Mouse (Mus musculus): ENCODE results near the gene Hba-a1. TPM values are rescaled to one million over a fixed set of nuclear protein-coding genes. Genes with fewer than 3 reads are reported as not detected.

The Hba-a1 gene
- polyA plus RNA-seq, 1 experiment from 2014 or later, result 405 TPM

- no peak overlapping the region for H3K27ac ChIP-seq (ENCODE audit: low read depth, low read length)
- no peak for ATAC-seq
- H3K9ac ChIP-seq (ENCODE audit: low read depth, low read length), result no peak overlapping the region
- no peaks in the 10 kb centered on the region for H3K27me3 ChIP-seq (replicated peaks; ENCODE audit: control insufficient read depth, insufficient read depth, low read length)
- no peaks in the 10 kb centered on the region for H3K9me3 ChIP-seq (ENCODE audit: control insufficient read depth)
- no peak overlapping the region for H3K4me3 ChIP-seq (ENCODE audit: low read depth, low read length)
- H3K36me3 ChIP-seq (ENCODE audit: control insufficient read depth, insufficient read depth), result peaks cover 42% of the 10 kb centered on the region
- WGBS, result 87% methylated on average over 3 of the region's 3 CpGs
- no peak overlapping the region for H3K4me2 ChIP-seq (replicated peaks; ENCODE audit: low read depth)
- TF ChIP-seq CTCF (IDR thresholded peaks at IDR 0.05; ENCODE audit: low read depth), result no peak
- H3K4me1 ChIP-seq (replicated peaks; ENCODE audit: control insufficient read depth, insufficient read depth, low read length), result 0 out of 2 replicates have a peak, but pooled peaks cover 2% of the 10 kb centered on the region
Measured at GRCm38 (mm10) chr11:32237411-32237795, 45.9 kb upstream of the Hba-a1 start.

GRCm38 (mm10) chr11:32238093-32238860, 45.0 kb upstream of the Hba-a1 start:
- H3K4me1 ChIP-seq (replicated peaks; ENCODE audit: control insufficient read depth, insufficient read depth, low read length), result peaks cover 2% of the 10 kb centered on the region; the same call in 1 of the 2 replicates
- no peak overlapping the region for H3K4me3 ChIP-seq (ENCODE audit: low read depth, low read length)
- peaks cover 48% of the 10 kb centered on the region for H3K36me3 ChIP-seq (ENCODE audit: control insufficient read depth, insufficient read depth)
- no peaks in the 10 kb centered on the region for H3K9me3 ChIP-seq (ENCODE audit: control insufficient read depth)
- TF ChIP-seq CTCF (IDR thresholded peaks at IDR 0.05; ENCODE audit: low read depth), result peak; percentile 99
- no peak overlapping the region for H3K27ac ChIP-seq (ENCODE audit: low read depth, low read length)
- H3K9ac ChIP-seq (ENCODE audit: low read depth, low read length), result no peak overlapping the region
- no peaks in the 10 kb centered on the region for H3K27me3 ChIP-seq (replicated peaks; ENCODE audit: control insufficient read depth, insufficient read depth, low read length)
- ATAC-seq, result peak; percentile 46; the same call in 1 of the 2 replicates
- WGBS, result 62% methylated on average over 5 of the region's 5 CpGs
- no peak overlapping the region for H3K4me2 ChIP-seq (replicated peaks; ENCODE audit: low read depth)

DNA sequence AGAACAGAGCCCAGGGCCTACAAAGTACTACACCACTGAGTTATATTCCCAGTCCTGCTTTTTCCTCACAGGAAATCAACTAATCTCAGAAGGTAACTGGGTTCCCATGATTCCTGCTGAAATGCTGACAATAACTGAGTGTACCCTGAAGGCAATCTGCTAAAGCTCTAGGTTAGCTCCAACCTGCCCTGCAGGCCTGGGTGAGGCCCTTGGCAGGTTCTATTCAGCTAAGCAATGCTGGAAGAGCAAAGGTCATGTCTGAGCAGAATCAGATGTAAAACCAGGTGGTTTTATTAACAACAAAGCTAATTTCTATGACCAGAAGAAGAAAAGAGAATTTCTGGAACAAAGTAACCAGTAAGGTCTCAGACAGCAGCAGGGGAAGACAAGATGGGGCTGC, 41.9 kb upstream of the Hba-a1 start:
- no peak for TF ChIP-seq CTCF (IDR thresholded peaks at IDR 0.05; ENCODE audit: low read depth)
- Histone ChIP-seq H3K9ac (ENCODE audit: low read depth, low read length) (peak overlapping the region; percentile 22; the same call in 1 of the 2 replicates), H3K27ac (ENCODE audit: low read depth, low read length) (peak overlapping the region; percentile 87), H3K4me2 (replicated peaks; ENCODE audit: low read depth) (no peak overlapping the region), H3K27me3 (replicated peaks; ENCODE audit: control insufficient read depth, insufficient read depth, low read length) (no peaks in the 10 kb centered on the region), H3K4me1 (replicated peaks; ENCODE audit: control insufficient read depth, insufficient read depth, low read length) (peaks cover 2% of the 10 kb centered on the region; the same call in 1 of the 2 replicates), H3K4me3 (ENCODE audit: low read depth, low read length) (no peak overlapping the region), H3K36me3 (ENCODE audit: control insufficient read depth, insufficient read depth) (peaks cover 39% of the 10 kb centered on the region), H3K9me3 (ENCODE audit: control insufficient read depth) (no peaks in the 10 kb centered on the region)
- ATAC-seq, result peak; percentile 84

DNA sequence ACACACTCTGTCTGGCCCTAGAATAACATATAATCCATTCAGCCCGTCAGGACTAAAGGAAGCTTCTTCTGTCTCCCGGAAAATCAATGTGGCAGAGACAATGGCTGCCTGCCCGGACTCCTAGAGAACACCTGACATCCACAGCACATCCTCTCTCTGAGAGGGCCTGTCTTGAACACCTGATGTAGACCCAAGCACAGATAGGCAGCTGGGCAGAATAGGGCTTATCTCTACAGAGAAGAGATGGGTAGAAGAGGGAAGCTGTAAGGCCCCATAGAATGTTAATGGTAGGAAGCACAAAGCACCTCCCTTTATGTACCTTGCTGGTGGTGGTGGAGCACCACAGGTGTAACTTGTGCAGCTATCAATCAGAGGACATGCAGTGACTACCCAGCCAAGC, 41.1 kb upstream of the Hba-a1 start:
- Histone ChIP-seq H3K4me1 (replicated peaks; ENCODE audit: control insufficient read depth, insufficient read depth, low read length) (peaks cover 2% of the 10 kb centered on the region; the same call in 1 of the 2 replicates), H3K9me3 (ENCODE audit: control insufficient read depth) (no peaks in the 10 kb centered on the region), H3K27me3 (replicated peaks; ENCODE audit: control insufficient read depth, insufficient read depth, low read length) (no peaks in the 10 kb centered on the region), H3K4me2 (replicated peaks; ENCODE audit: low read depth) (no peak overlapping the region), H3K9ac (ENCODE audit: low read depth, low read length) (no peak overlapping the region), H3K4me3 (ENCODE audit: low read depth, low read length) (no peak overlapping the region), H3K27ac (ENCODE audit: low read depth, low read length) (peak overlapping the region; percentile 87), H3K36me3 (ENCODE audit: control insufficient read depth, insufficient read depth) (peaks cover 46% of the 10 kb centered on the region)
- no peak for TF ChIP-seq CTCF (IDR thresholded peaks at IDR 0.05; ENCODE audit: low read depth)
- 75% methylated on average over 3 of the region's 3 CpGs for WGBS
- ATAC-seq, result no peak

DNA sequence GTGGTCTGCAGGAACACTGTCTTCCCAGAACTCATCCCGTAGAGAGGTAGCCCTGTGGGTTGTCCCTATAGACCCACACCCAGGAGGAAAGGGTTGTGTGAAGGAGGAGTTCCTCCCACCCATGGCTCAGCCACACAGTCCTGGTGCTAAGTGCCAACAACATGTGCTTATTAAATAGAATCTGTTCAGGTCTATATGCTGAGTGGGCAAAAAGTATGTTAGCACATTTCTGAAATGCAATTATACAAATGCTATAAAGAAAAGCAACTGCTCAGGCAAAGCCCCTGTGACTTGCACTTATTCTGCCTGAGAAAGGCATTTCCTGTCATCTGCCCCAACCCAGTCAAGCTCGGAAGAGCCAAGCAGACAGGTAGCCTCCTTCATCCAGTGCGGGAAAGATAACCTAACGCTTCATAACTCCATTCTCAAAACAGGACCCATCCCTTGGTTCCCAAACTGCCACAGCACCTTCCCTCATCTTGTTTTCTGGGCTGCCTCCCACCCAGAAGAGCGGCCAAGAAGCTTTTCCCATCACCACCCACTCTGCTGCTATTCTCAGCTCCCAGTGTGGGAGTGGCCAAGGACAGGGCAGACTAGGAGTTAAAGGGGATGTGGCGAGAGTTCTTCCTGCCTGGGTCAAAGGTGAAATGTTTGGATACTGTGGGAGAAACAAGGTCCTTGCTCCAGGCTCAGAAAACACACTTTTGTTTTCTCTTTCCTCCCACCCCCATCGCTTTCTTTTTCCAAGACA, 39.9 kb upstream of the Hba-a1 start:
- TF ChIP-seq CTCF (IDR thresholded peaks at IDR 0.05; ENCODE audit: low read depth), result no peak
- H3K9ac ChIP-seq (ENCODE audit: low read depth, low read length), result no peak overlapping the region
- no peak overlapping the region for H3K4me2 ChIP-seq (replicated peaks; ENCODE audit: low read depth)
- no peaks in the 10 kb centered on the region for H3K9me3 ChIP-seq (ENCODE audit: control insufficient read depth)
- 65% methylated on average over 7 of the region's 7 CpGs for WGBS
- no peaks in the 10 kb centered on the region for H3K27me3 ChIP-seq (replicated peaks; ENCODE audit: control insufficient read depth, insufficient read depth, low read length)
- H3K36me3 ChIP-seq (ENCODE audit: control insufficient read depth, insufficient read depth), result peaks cover 58% of the 10 kb centered on the region
- ATAC-seq, result no peak
- no peak overlapping the region for H3K4me3 ChIP-seq (ENCODE audit: low read depth, low read length)
- peaks cover 2% of the 10 kb centered on the region; the same call in 1 of the 2 replicates for H3K4me1 ChIP-seq (replicated peaks; ENCODE audit: control insufficient read depth, insufficient read depth, low read length)
- H3K27ac ChIP-seq (ENCODE audit: low read depth, low read length), result no peak overlapping the region; the same call in 1 of the 2 replicates

DNA sequence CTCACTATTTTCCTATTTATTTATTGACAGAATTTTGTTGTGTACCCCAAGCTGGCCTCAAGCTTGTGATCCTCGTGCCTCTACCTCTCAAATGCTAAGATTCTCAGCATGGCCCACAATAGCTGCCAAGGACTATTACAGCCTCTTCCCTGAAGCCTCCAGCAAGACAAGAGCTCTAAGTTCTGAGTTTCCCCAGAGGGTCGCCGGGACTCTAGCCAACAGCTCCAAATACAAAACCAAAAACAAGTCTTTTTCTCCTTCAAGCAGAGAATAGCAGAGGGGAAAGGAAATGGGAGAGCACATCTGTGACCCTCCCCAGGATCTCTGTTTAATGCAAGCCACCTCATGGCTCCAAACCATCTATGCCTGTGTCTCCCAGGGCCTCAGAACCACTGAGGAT, 39.2 kb upstream of the Hba-a1 start:
- H3K4me1 ChIP-seq (replicated peaks; ENCODE audit: control insufficient read depth, insufficient read depth, low read length), result peaks cover 2% of the 10 kb centered on the region; the same call in 1 of the 2 replicates
- ATAC-seq, result no peak
- no peak overlapping the region for H3K4me3 ChIP-seq (ENCODE audit: low read depth, low read length)
- no peak for TF ChIP-seq CTCF (IDR thresholded peaks at IDR 0.05; ENCODE audit: low read depth)
- no peaks in the 10 kb centered on the region for H3K27me3 ChIP-seq (replicated peaks; ENCODE audit: control insufficient read depth, insufficient read depth, low read length)
- peaks cover 57% of the 10 kb centered on the region for H3K36me3 ChIP-seq (ENCODE audit: control insufficient read depth, insufficient read depth)
- H3K9ac ChIP-seq (ENCODE audit: low read depth, low read length), result no peak overlapping the region
- 71% methylated on average over 3 of the region's 3 CpGs for WGBS
- no peak overlapping the region; the same call in 1 of the 2 replicates for H3K27ac ChIP-seq (ENCODE audit: low read depth, low read length)
- no peak overlapping the region for H3K4me2 ChIP-seq (replicated peaks; ENCODE audit: low read depth)
- no peaks in the 10 kb centered on the region for H3K9me3 ChIP-seq (ENCODE audit: control insufficient read depth)

Data from intestine, postnatal 0 days (tissue).